Mouse (Mus musculus) regulatory T cell (primary cell): ENCODE measurements around the gene Gm13693.
"Not testable (repeated sequence)": the region's sequence is repeated elsewhere in the genome, so short reads cannot be mapped to it uniquely, and the experiment has no call there.

ENCODE experiments used
- in situ Hi-C: fragments of 300-600 bp; cut with MboI, MseI; formaldehyde crosslinking; loops from one replicate; pipeline ENCODE4 v1.15.1; 2025; ENCODE audit warnings: high pct_unique_total_duplicates

Gene Gm13693

GRCm38 (mm10) chr2:83961203-83961602, at the start of gene Gm13693:
Gene Gm13693, plus strand, starts transcription at chr2:83961503.
- in situ Hi-C loops, result not testable (repeated sequence)

DNA sequence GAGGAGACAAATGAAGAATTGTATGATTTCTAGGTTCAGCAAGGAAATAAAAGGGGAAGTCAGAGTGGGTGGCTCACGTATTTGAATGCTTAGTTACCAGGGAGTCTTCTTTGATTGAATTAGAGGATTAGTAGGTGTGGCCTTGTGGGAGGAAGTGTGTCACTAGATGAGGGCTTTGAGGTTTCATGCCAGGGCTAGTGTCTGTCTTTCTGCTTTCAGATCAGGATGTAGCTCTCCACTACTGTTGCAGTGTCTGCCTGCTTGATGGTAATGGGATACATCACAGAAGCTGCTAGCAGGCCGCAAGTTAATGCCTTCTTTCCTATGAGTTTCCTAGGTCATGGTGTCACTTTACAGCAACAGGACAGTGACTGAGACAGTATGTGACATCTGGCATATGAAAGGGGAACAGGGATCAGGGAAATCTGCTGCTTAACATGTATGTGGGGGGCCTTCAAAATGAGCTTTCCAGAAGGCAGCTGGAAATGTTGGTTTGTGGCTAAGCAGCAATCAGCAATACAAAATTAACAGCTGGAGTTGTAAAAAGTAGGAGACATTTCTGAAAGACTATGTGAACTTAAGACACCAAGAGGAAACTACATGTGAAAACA, 31.7 kb upstream of the Gm13693 start:
- in situ Hi-C loops, result loop anchor here (10.0 kb wide), 1 partner anchor 55 kb away; the partner anchor contains the start of gene Gm13697

- in situ Hi-C loops, result no loop called here
These were observed 20.4 kb upstream of the Gm13693 start, which contains the start of gene Zswim2 for GRCm38 (mm10) chr2:83940931-83941361. Gene Zswim2, minus strand, starts transcription at chr2:83941228.

DNA sequence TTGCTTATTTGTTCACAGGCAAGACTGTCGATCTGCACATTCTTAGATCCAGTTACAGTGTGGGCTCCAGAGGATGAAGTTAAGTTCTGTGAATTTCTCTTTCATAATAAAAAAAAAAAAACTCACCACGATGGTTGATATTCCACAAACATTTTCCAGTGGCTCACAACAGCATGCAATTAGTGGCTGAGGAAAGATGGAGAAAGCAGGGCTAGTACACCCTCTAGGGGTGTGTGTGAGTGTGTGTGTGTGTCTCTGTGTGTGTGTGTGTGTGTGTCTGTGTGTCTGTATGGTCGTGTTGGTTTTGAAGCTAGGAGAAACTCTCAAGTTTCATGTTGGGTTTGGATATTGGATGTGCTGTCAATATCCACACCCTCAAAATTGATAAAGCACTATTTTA, 19.9 kb upstream of the Gm13693 start:
- in situ Hi-C loops, result no loop called here

DNA sequence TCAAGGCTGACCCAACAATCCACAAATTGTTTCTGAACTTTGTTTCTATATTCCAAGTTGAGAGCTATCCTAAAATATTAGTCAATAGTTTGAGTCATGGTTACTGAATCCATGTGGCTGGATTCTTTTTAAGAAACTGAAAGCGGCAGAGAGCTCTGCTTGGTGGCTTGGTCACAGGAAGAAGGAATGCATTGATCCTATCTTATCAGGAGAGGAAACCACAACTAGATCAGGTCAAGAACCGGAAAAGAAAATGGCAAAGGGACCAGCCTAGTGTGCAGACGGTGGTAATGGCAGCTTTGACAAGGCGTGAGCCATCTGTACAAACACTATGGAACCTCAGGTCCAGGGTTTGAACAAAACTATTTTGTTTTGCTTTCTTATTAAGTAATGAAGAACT, 19.5 kb upstream of the Gm13693 start:
- in situ Hi-C loops, result no loop called here

DNA sequence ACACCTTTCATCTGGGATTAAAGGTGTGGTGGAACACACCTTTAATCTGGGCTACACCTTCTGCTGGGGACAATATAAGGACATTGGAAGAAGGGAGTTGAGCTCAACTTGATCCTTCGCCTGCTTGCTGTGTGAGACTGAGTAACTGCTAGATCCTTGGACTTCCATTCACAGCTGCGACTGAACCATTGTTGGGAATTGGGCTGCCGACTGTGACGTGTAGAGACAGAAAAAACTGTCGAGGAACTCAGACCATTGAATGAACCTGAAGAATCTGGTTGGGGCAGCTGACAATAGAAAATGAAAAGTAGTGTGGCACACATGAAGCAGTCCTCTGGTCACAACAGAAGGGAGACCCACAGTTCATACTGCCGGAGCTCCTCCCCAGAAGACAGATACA, 5.9 kb upstream of the Gm13693 start, which contains the start of gene Gm13698:
Gm13698 (plus strand) TSS at position 301 of the 400 bp plus-strand sequence.
- in situ Hi-C loops, result loop anchor here (5.0 kb wide), 1 partner anchor 47 kb away; no protein-coding TSS in a partner anchor

DNA sequence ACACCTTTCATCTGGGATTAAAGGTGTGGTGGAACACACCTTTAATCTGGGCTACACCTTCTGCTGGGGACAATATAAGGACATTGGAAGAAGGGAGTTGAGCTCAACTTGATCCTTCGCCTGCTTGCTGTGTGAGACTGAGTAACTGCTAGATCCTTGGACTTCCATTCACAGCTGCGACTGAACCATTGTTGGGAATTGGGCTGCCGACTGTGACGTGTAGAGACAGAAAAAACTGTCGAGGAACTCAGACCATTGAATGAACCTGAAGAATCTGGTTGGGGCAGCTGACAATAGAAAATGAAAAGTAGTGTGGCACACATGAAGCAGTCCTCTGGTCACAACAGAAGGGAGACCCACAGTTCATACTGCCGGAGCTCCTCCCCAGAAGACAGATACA, 5.7 kb downstream of the Gm13693 start, which contains the start of gene Gm13695:
Gm13695 (plus strand) TSS at position 301 of the 400 bp plus-strand sequence.
- in situ Hi-C loops, result not testable (repeated sequence)

DNA sequence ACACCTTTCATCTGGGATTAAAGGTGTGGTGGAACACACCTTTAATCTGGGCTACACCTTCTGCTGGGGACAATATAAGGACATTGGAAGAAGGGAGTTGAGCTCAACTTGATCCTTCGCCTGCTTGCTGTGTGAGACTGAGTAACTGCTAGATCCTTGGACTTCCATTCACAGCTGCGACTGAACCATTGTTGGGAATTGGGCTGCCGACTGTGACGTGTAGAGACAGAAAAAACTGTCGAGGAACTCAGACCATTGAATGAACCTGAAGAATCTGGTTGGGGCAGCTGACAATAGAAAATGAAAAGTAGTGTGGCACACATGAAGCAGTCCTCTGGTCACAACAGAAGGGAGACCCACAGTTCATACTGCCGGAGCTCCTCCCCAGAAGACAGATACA, 11.5 kb downstream of the Gm13693 start, which contains the start of gene Gm13696:
Gm13696 (plus strand) TSS at position 301 of the 400 bp plus-strand sequence.
- in situ Hi-C loops, result not testable (repeated sequence)

- in situ Hi-C loops, result not testable (repeated sequence)
These were observed 17.3 kb downstream of the Gm13693 start, which contains the start of gene Gm13694 for GRCm38 (mm10) chr2:83978633-83979032. Gene Gm13694, plus strand, starts transcription at chr2:83978933.

DNA sequence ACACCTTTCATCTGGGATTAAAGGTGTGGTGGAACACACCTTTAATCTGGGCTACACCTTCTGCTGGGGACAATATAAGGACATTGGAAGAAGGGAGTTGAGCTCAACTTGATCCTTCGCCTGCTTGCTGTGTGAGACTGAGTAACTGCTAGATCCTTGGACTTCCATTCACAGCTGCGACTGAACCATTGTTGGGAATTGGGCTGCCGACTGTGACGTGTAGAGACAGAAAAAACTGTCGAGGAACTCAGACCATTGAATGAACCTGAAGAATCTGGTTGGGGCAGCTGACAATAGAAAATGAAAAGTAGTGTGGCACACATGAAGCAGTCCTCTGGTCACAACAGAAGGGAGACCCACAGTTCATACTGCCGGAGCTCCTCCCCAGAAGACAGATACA, 23.1 kb downstream of the Gm13693 start, which contains the start of gene Gm13697:
Gm13697 (plus strand) TSS at position 301 of the 400 bp plus-strand sequence.
- in situ Hi-C loops, result loop anchor here (10.0 kb wide), 1 partner anchor 50 kb away; no protein-coding TSS in a partner anchor

- in situ Hi-C loops, result not testable (repeated sequence)
These were observed 28.9 kb downstream of the Gm13693 start, which contains the start of gene Gm13691 for GRCm38 (mm10) chr2:83990253-83990652. Gene Gm13691, plus strand, starts transcription at chr2:83990553.

- in situ Hi-C loops, result not testable (repeated sequence)
These were observed 32.4 kb downstream of the Gm13693 start for GRCm38 (mm10) chr2:83993639-83994255.

- in situ Hi-C loops, result not testable (repeated sequence)
These were observed 33.2 kb downstream of the Gm13693 start for GRCm38 (mm10) chr2:83994526-83994925.

DNA sequence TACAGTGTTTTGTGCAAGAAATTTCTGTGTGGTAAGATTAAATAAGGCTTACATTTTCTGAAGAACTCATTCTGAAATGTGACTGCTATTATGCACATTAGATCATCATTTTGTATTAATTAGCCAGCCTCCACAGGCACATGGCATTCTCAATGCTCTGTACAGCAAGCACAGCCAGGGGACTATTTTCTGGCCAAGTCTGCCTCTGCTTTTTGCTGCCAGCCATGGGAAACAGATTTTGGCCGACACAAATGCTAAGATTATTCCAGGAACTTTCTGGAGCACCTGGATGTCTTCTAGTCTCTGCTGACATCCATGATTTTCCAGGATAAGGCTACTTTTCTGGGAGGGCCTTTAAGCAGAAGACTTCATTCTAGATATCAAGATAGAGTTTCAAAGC, 47.6 kb downstream of the Gm13693 start:
- in situ Hi-C loops, result no loop called here

- in situ Hi-C loops, result no loop called here
These were observed 48.5 kb downstream of the Gm13693 start for GRCm38 (mm10) chr2:84009818-84010217.
